Mouse (Mus musculus): ENCODE results near the gene Barx2.

The Barx2 gene

GRCm38 (mm10) chr9:31886258-31886657, 27.0 kb downstream of the Barx2 start:
- DNase-seq = no peak

DNA sequence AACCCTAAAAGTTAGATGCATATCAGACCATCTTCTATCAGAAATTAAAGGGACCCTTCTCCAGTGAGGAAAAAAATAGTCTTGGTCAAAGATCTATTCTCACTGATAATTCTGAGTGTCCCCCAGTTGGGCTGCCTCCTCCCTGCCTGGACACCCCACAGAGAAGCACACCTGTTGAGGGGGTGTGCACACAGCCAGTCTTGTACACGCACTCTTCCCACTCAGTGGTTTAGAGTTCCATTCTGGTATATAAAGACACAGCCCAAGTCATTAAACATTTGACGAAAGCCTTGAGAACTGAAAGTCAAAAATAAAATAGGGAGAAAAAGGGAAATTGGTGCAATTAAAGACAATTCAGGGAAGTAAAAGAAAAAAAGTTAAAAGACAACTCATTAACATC, 30.9 kb downstream of the Barx2 start:
- no peak for DNase-seq

DNA sequence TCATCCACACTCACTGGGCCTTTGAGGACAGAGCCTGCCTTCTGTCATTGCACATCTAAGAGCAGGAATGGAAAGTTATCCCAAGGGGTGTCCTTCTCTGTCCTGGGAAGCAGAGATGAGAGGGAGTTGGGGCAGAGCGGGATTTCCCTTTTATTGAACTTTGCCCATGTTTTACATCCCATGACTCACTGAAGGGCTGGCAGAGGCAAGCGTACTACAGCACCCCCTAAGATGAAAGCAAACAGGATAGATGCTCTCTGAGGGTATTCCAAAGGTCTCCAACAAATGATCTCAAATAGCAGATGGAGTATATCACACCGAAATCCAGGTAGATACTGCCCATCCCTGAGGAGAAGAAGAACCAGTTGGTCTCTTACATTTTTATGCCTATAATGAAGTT, 37.7 kb downstream of the Barx2 start:
- no peak for DNase-seq

GRCm38 (mm10) chr9:31874236-31874635, 39.0 kb downstream of the Barx2 start:
- no peak for DNase-seq

DNA sequence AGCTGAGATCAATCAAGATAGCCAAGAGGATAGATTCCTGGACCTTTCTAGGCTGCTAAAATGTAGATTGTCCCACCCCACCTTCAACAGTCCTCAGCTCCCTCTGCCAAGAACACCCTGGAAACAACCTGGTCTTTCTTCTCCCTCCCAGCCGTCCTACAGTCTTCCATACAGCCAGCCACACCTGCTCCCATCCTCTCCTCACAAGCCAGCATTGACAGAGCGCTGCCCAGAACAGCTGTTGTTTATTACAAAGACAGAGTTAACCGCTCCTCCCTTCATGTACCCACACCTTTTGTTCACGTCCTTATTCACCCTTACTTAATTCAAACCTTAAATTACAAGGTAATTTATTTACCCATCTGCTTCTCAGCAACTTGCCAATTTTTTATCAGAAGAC, 41.9 kb downstream of the Barx2 start:
- no peak for DNase-seq

GRCm38 (mm10) chr9:31868823-31869460, 44.3 kb downstream of the Barx2 start:
- DNase-seq = no peak

- no peak for DNase-seq
These were observed 49.4 kb downstream of the Barx2 start for GRCm38 (mm10) chr9:31863830-31864229.

DNA sequence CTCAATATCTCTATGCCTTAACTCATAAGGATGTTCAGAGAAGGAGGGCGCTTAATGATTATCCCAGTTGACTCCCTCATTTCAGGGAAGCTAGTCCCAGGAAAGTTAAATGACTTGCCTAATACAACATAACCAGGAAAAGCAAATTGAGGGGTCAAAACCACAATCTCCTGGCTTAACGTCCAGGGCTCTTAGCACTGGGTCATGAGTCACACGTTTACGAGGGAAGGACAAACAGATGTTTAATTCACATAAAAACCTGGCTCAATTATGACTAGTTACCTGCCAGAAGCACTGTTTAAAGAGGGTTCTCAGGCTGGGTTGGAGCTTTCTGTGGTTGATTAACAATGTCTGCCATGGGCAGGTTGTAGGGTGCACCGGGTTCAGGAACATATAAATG, 53.8 kb downstream of the Barx2 start:
- DNase-seq = no peak

GRCm38 (mm10) chr9:31858720-31859340, 54.4 kb downstream of the Barx2 start:
- peak; percentile 24 for DNase-seq

GRCm38 (mm10) chr9:31857512-31857911, 55.8 kb downstream of the Barx2 start:
- peak; percentile 30 for DNase-seq

- DNase-seq = peak; percentile 43
These were observed 56.8 kb downstream of the Barx2 start for GRCm38 (mm10) chr9:31856437-31856836.

DNA sequence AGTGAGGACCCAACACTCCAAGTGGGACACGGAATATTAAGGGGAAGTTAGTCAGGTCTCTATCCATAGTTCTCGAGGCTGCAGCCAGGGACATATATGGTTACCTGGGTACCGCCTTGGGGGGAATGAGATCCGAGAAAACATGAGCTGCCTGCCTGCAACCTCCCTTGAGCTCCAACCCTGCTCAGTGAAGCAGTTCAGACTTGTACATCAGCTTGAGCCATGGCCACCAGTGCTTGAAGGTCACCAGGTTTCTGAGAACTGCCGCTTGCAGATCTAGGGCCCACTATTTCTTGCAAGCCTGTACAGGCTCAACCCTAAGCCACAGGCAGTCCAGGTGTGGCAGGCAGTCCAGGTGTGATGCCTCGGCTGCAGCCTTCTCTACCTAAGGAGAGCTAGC, 57.6 kb downstream of the Barx2 start:
- no peak for DNase-seq

DNA sequence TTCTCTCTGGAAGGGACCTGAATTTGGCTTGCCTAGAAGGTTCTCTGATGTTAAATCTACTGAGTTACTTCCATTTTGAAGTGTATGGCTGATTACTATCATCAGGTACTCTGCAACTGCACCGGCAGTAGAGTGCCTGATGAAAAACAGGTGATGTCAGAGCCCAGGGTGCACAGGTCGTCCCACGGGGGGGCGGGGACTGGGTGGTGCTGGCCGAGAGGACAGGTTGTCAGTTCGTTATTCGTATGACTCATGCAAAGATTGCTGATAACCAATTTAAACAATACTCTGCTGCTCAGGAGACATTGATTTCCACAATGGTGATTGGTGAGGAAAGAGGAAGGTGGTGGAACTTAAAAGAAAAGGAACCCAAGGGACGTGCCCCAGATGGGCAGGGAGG, 61.6 kb downstream of the Barx2 start:
- DNase-seq = no peak

- no peak for DNase-seq
These were observed 62.6 kb downstream of the Barx2 start for GRCm38 (mm10) chr9:31850706-31851105.

DNA sequence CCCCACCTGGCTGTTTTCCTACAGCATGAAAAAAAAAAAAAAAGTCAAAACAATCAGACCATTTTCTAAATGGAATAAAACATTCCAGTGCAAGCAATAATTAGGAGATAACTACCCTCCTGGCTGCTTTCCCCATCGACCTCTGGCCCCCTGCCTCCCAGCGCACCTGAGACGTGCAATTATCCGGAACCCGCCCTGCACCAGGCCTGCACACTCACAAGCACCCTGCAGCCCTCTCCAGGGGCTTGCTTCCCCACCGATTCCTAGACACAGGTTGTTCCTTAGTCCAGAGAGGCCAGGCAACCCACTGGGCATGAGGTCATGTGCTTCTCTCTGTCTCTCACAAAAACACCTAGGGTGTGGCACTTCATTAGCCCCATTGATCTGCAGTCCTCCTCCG, 63.9 kb downstream of the Barx2 start:
- no peak for DNase-seq

GRCm38 (mm10) chr9:31844614-31845013, 68.6 kb downstream of the Barx2 start:
- DNase-seq = no peak

DNA sequence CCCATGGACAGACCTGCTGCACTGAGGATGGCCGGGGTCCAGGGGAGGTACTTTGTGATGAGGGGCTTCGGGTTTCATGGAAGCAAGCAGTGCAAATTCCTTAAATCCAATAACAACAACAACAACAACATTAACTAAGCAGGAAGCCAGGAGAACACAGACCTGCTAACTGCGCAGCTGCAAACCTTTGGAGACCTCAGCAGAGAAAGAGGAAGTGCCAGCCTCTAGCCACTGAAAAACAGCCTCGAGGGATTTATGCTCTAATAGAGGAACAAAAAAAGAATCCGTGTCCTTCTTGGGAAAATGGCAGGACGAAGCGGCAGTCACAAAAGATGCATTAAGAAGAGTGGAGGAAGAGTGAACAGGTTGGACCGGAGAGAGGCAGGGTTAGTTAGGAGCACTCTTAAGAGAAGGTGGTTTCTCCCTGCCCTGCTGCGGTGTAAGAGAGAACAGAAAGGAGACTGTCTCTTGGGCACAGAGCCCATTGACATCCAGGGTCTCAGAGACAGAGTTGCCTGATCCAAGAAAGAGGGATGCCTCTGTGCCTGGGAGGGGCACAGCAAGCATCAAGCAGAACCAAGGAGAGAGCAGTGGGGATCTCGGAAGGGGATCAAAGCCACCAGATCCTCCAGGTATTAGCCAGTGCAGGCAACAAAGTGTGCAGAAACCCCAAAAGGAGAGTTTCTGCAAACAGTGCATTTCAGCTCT, 72.0 kb downstream of the Barx2 start:
- no peak for DNase-seq

DNA sequence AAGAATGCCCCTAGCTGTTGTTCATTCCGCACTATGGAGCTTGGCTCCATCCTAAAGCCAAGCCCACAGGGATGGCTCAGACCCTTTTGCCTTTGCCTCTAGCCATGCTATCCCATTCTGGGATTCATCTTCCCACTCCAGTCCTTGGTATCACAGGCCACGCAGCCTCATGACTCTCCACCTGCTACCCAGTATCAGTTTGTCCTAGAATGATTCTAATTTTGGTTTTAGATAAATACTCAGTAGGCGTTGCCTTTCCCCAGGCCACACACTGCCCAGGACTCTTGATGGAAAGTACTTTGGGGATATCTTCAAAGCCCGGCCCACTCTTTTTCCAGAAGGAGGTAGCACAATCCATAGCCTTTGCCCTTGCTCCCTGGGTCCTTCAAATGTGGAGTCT, 72.7 kb downstream of the Barx2 start:
- no peak for DNase-seq

DNA sequence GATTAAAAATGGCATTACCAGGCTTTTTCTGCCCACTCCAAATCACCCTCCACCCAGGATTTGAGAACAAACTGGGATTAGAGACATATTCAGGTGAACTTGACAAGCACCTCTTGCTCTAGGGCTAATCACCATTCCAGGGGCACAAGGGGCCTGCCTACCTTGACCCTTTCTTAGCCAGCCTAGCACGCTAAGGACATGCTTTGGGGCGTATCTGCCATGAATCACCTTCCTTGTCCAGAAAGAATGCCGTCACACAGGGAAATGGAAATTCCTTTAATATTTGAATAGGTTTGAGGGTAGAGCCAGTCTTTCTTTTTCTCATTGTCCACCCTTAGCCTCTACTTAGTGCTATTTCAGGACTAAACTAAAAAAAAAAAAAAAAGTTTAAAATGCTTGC, 73.2 kb downstream of the Barx2 start:
- no peak for DNase-seq

GRCm38 (mm10) chr9:31839106-31840027, 73.9 kb downstream of the Barx2 start:
- DNase-seq = no peak

DNA sequence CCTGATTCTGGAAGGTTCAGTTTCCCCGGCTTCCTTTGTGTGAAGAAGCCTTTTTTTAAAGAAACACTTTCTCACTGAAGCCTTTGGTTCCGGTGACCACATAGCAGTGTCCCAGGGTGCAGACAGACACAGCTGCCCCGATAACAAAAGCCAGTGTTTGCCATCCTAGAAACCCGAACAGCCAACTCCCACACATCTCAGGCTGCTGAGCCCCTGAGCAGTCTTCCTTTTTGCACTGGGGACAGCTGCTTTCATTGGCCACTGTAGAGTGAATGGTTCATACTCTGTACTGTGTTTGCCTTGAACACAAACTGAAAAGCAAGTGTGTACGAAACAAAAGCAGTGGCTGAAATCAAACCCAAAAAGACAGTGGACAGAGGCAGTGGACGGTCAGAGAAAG, 75.2 kb downstream of the Barx2 start:
- DNase-seq = no peak

DNA sequence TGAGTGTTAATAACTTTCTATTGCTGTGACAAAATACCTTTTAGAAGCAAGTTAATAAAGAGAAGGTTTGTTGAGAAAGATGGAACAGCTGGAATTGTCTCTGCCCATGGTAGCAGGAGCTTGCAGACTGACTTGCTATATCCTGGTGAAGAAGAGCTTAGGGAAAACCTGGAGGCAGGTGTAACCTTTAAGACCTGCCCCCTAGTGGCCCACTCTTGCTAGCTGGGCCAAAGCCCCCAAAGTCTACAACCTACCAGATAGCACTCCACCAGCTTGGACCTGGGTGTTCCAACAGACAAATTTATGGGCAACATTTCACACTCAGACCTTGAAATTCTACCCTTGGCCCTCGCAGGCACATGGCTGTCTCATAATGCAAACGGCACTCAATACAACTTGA, 104.5 kb downstream of the Barx2 start:
- no peak for DNase-seq

GRCm38 (mm10) chr9:31802641-31803040, 110.6 kb downstream of the Barx2 start:
- DNase-seq = no peak
